Mouse (Mus musculus) neural tube, embryonic 10.5 days (tissue): ENCODE results near the gene Hoxd4.

Experiments
- DNase-seq: peaks from one replicate; pipeline ENCODE4 v3.0.0-alpha.2; 2017; ENCODE audit warnings: low spot score; ENCODE audit errors: extremely low spot score

Gene Hoxd4

GRCm38 (mm10) chr2:74691995-74692807 lies 19.5 kb upstream of the Hoxd4 start:
- DNase-seq = no peak

GRCm38 (mm10) chr2:74692808-74693431 lies 18.8 kb upstream of the Hoxd4 start:
- peak; percentile 67 for DNase-seq

GRCm38 (mm10) chr2:74693432-74693827 lies 18.3 kb upstream of the Hoxd4 start:
- no peak for DNase-seq

- DNase-seq = peak; percentile 73
These were observed 17.7 kb upstream of the Hoxd4 start for GRCm38 (mm10) chr2:74694066-74694465.

GRCm38 (mm10) chr2:74695383-74695782 lies 16.3 kb upstream of the Hoxd4 start:
- no peak for DNase-seq

GRCm38 (mm10) chr2:74695813-74696430 lies 15.8 kb upstream of the Hoxd4 start:
- DNase-seq = peak; percentile 37

- DNase-seq = peak; percentile 58
These were observed 15.0 kb upstream of the Hoxd4 start for GRCm38 (mm10) chr2:74696442-74697335.

- peak; percentile 85 for DNase-seq
These were observed 14.1 kb upstream of the Hoxd4 start, which contains the start of gene Hoxd9 for GRCm38 (mm10) chr2:74697567-74698121. Gene Hoxd9 (plus strand): TSS chr2:74697727.

GRCm38 (mm10) chr2:74698201-74699052 lies 13.3 kb upstream of the Hoxd4 start:
- peak; percentile 86 for DNase-seq

- peak; percentile 70 for DNase-seq
These were observed 12.7 kb upstream of the Hoxd4 start for GRCm38 (mm10) chr2:74699053-74699430.

- peak; percentile 70 for DNase-seq
These were observed 11.8 kb upstream of the Hoxd4 start for GRCm38 (mm10) chr2:74699664-74700545.

GRCm38 (mm10) chr2:74700546-74701112 lies 11.1 kb upstream of the Hoxd4 start:
- DNase-seq = no peak

- DNase-seq = peak; percentile 87
These were observed 9.5 kb upstream of the Hoxd4 start for GRCm38 (mm10) chr2:74701949-74702819.

- no peak for DNase-seq
These were observed 8.9 kb upstream of the Hoxd4 start for GRCm38 (mm10) chr2:74702820-74703219.

- peak; percentile 51 for DNase-seq
These were observed 8.4 kb upstream of the Hoxd4 start for GRCm38 (mm10) chr2:74703317-74703716.

GRCm38 (mm10) chr2:74703720-74704392 lies 7.9 kb upstream of the Hoxd4 start:
- no peak for DNase-seq

- peak; percentile 89 for DNase-seq
These were observed 7.2 kb upstream of the Hoxd4 start, which contains the start of gene Hoxd8 for GRCm38 (mm10) chr2:74704393-74704998. Gene Hoxd8 (plus strand): TSS chr2:74704615.
